Mouse (Mus musculus) lung, embryonic 16.5 days (tissue): ENCODE data around the gene Gin1. TPM values are rescaled to one million over a fixed set of nuclear protein-coding genes. Genes with fewer than 3 reads are reported as not detected.

Experiments
- ATAC-seq: fragments of 200-750 bp; cut with Nextera tagmentation; 2 replicates; pipeline ENCODE4 v1.8.0; 2017; ENCODE audit warnings: low read depth, mild to moderate bottlenecking, moderate library complexity
- H3K27ac ChIP-seq: fragments of 300-500 bp; sonication (generic); 2 replicates; pipeline ENCODE4 v1.5.1; 2014; ENCODE audit warnings: mild to moderate bottlenecking, control low read depth, low read length
- H3K27me3 ChIP-seq: fragments of 300-500 bp; sonication (generic); 2 replicates; pipeline ENCODE4 v1.6.1; 2014; ENCODE audit warnings: low read depth, low read length, mixed read lengths; ENCODE audit not compliant: control insufficient read depth, insufficient read depth
- H3K36me3 ChIP-seq: fragments of 300-500 bp; sonication (generic); 2 replicates; pipeline ENCODE4 v1.6.1; 2014; ENCODE audit warnings: low read length; ENCODE audit not compliant: control insufficient read depth, insufficient read depth
- H3K4me1 ChIP-seq: fragments of 300-500 bp; sonication (generic); replicated peaks from 2 replicates; pipeline ENCODE4 v1.6.1; 2014; ENCODE audit warnings: low read length, mixed read lengths; ENCODE audit not compliant: control insufficient read depth, insufficient read depth
- H3K4me2 ChIP-seq: fragments of 300-500 bp; sonication (generic); 2 replicates; pipeline ENCODE4 v1.6.1; 2014; ENCODE audit warnings: low read depth, low read length, control low read depth
- H3K4me3 ChIP-seq: fragments of 300-500 bp; sonication (generic); 2 replicates; pipeline ENCODE4 v1.5.1; 2014; ENCODE audit warnings: mild to moderate bottlenecking, low read length, control low read depth
- H3K9ac ChIP-seq: fragments of 300-500 bp; sonication (generic); 2 replicates; pipeline ENCODE4 v1.6.1; 2014; ENCODE audit warnings: low read length, control low read depth
- H3K9me3 ChIP-seq: fragments of 300-500 bp; sonication (generic); 2 replicates; pipeline ENCODE4 v1.6.1; 2016; ENCODE audit warnings: low read length; ENCODE audit not compliant: control insufficient read depth
- WGBS: fragments of 180-500 bp; shearing (Covaris S2); extraction: QIAGEN DNeasy Blood & Tissue Kit; methylation state at CpG from one replicate; pipeline ENCODE4 v1.1.7; 2014; 5-methylcytosine and 5-hydroxymethylcytosine counted together
- polyA plus RNA-seq: library from polyadenylated mRNA; unstranded; fragments of >200 nt; fragmentation: Nextera tagmentation; extraction: Ambion mirVana; gene quantifications from 2 replicates; pipeline ENCODE4 v1.2.1, GENCODE M21; 2015

The Gin1 gene
- polyA plus RNA-seq, 1 experiment from 2014 or later = 20.2 TPM

DNA sequence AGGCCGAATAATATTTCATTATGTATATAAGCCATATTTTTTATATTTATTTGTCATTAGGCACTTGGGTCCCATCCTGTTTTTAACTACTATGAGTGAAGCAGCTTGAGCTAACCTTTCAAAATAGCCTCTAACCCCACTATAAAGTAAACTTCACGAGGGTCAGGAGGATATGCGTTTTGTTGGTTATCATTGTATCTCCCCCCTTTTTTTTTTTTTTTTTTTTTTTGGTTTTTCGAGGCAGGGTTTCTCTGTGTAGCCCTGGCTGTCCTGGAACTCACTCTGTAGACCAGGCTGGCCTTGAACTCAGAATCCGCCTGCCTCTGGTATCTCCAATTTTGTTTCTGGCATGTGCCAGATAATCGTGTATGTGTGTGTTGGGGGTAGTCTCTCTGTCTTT, 3.4 kb downstream of the Gin1 start:
- no peak overlapping the region for H3K4me2 ChIP-seq
- 85% methylated on average over 6 of the region's 6 CpGs for whole genome bisulfite sequencing

GRCm38 (mm10) chr1:97773973-97774372, 4.0 kb downstream of the Gin1 start:
- 92% methylated on average over 2 of the region's 2 CpGs for WGBS

More for the DNA sequence above, 3.4 kb downstream of the Gin1 start:
- no peak overlapping the region for H3K27ac ChIP-seq
- H3K4me3 ChIP-seq = no peak overlapping the region
- ATAC-seq = no peak
- H3K4me1 ChIP-seq = no peaks in the 10 kb centered on the region; the same call in 1 of the 2 replicates
- H3K27me3 ChIP-seq = no peaks in the 10 kb centered on the region
- peaks cover 2% of the 10 kb centered on the region; the same call in 1 of the 2 replicates for H3K36me3 ChIP-seq
- H3K9ac ChIP-seq = no peak overlapping the region
- no peaks in the 10 kb centered on the region for H3K9me3 ChIP-seq

GRCm38 (mm10) chr1:97781674-97782073, 11.7 kb downstream of the Gin1 start:
- ATAC-seq = no peak
- no peaks in the 10 kb centered on the region for H3K4me1 ChIP-seq

More at GRCm38 (mm10) chr1:97773973-97774372, 4.0 kb downstream of the Gin1 start:
- no peaks in the 10 kb centered on the region for H3K27me3 ChIP-seq
- no peak overlapping the region for H3K4me3 ChIP-seq
- no peak overlapping the region for H3K4me2 ChIP-seq
- H3K9me3 ChIP-seq = no peaks in the 10 kb centered on the region
- no peaks in the 10 kb centered on the region; the same call in 1 of the 2 replicates for H3K4me1 ChIP-seq
- ATAC-seq = no peak
- no peak overlapping the region for H3K27ac ChIP-seq
- H3K36me3 ChIP-seq = peaks cover 2% of the 10 kb centered on the region; the same call in 1 of the 2 replicates
- H3K9ac ChIP-seq = no peak overlapping the region

GRCm38 (mm10) chr1:97784928-97785327, 15.0 kb downstream of the Gin1 start:
- Histone ChIP-seq H3K9me3 (no peaks in the 10 kb centered on the region), H3K27ac (no peak overlapping the region), H3K9ac (no peak overlapping the region), H3K27me3 (no peaks in the 10 kb centered on the region), H3K4me2 (no peak overlapping the region), H3K36me3 (no peaks in the 10 kb centered on the region), H3K4me1 (no peaks in the 10 kb centered on the region), H3K4me3 (no peak overlapping the region)
- 69% methylated on average over 7 of the region's 7 CpGs for WGBS
- ATAC-seq = no peak

More at GRCm38 (mm10) chr1:97781674-97782073, 11.7 kb downstream of the Gin1 start:
- 86% methylated on average over 7 of the region's 7 CpGs for WGBS
- Histone ChIP-seq H3K9ac (no peak overlapping the region), H3K4me3 (no peak overlapping the region), H3K9me3 (no peaks in the 10 kb centered on the region), H3K36me3 (no peaks in the 10 kb centered on the region; the same call in 1 of the 2 replicates), H3K27me3 (no peaks in the 10 kb centered on the region), H3K4me2 (no peak overlapping the region), H3K27ac (no peak overlapping the region)

GRCm38 (mm10) chr1:97785685-97786393, 15.9 kb downstream of the Gin1 start:
- WGBS = 87% methylated on average over 11 of the region's 11 CpGs
- no peak overlapping the region for H3K4me3 ChIP-seq
- no peaks in the 10 kb centered on the region for H3K9me3 ChIP-seq
- no peak for ATAC-seq
- no peak overlapping the region for H3K9ac ChIP-seq
- no peaks in the 10 kb centered on the region for H3K36me3 ChIP-seq
- no peaks in the 10 kb centered on the region for H3K27me3 ChIP-seq
- H3K27ac ChIP-seq = no peak overlapping the region
- no peak overlapping the region for H3K4me2 ChIP-seq
- H3K4me1 ChIP-seq = no peaks in the 10 kb centered on the region

- Histone ChIP-seq H3K4me2 (no peak overlapping the region), H3K4me3 (no peak overlapping the region), H3K9ac (no peak overlapping the region), H3K27me3 (no peaks in the 10 kb centered on the region), H3K4me1 (no peaks in the 10 kb centered on the region), H3K9me3 (no peaks in the 10 kb centered on the region), H3K36me3 (no peaks in the 10 kb centered on the region), H3K27ac (no peak overlapping the region)
- no peak for ATAC-seq
- 60% methylated on average over 3 of the region's 3 CpGs for WGBS
Measured at GRCm38 (mm10) chr1:97787674-97788073, 17.7 kb downstream of the Gin1 start.

DNA sequence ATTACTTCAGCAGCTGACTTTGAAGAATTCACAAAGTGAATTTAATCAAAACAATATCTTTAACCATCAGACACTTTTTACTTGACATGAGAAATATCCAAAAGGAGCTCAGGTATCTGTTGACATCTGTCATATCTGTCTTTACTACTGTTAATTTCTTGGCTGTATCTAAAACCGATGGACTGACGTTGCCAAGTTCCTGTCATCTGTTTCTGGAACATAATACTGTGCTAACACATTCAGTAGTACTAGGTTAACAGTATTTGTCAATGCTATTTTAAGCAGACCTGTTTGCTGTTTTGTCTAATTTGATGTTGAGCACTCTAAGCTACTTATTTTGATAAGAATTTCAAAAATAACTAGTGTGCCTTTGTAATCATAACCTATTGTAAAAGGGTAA, 18.5 kb downstream of the Gin1 start:
- Histone ChIP-seq H3K27ac (no peak overlapping the region), H3K27me3 (no peaks in the 10 kb centered on the region), H3K9me3 (no peaks in the 10 kb centered on the region), H3K4me3 (no peak overlapping the region), H3K4me2 (no peak overlapping the region), H3K9ac (no peak overlapping the region), H3K36me3 (no peaks in the 10 kb centered on the region), H3K4me1 (no peaks in the 10 kb centered on the region)
- 82% methylated on average over 2 of the region's 2 CpGs for WGBS
- ATAC-seq = no peak

DNA sequence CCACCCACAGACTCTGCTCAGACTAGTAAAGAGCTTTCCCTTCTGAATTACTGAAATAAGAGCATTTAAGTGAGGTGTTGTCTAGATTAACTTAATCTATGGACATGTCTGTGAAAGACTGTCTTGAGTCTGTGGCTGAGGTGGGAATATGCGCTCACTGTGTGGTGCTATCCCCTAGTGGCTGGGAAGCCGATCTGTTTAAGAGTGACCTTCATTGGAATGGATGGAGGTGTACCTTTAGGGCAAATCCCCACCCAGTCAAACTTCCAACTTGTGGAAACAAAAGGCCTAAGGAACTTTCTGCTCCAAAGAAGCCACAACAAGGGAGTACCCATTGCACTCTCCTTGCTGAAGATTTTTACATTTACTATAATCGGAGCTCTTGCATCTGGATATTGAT, 24.1 kb downstream of the Gin1 start:
- no peaks in the 10 kb centered on the region for H3K4me1 ChIP-seq
- no peak overlapping the region for H3K27ac ChIP-seq
- no peaks in the 10 kb centered on the region for H3K9me3 ChIP-seq
- no peak overlapping the region for H3K4me2 ChIP-seq
- H3K27me3 ChIP-seq = no peaks in the 10 kb centered on the region
- H3K4me3 ChIP-seq = no peak overlapping the region
- ATAC-seq = no peak
- no peak overlapping the region for H3K9ac ChIP-seq
- H3K36me3 ChIP-seq = no peaks in the 10 kb centered on the region
- 90% methylated on average over 3 of the region's 3 CpGs for WGBS

DNA sequence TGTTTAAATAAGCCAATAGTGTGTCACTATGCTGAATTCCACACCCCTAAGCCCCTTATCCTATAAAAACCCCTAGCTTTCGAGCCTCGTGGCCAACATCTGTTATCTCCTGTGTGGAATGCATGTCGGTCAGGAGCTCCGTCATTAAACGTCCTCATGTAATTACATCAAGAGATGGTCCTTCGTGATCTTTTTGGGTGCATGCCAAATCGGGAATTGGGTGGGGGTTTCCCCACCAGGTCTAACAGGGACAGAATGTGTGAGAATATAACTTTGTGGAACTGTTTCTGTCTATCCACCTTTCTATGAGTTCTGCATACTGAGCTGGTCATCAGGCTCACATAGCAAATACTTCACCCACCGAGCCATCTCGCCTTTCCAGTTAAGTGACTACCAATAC, 26.0 kb downstream of the Gin1 start:
- Histone ChIP-seq H3K36me3 (no peaks in the 10 kb centered on the region), H3K4me2 (no peak overlapping the region), H3K27me3 (no peaks in the 10 kb centered on the region), H3K9ac (no peak overlapping the region), H3K27ac (no peak overlapping the region), H3K4me3 (no peak overlapping the region), H3K9me3 (no peaks in the 10 kb centered on the region), H3K4me1 (no peaks in the 10 kb centered on the region)
- WGBS = 48% methylated on average over 9 of the region's 9 CpGs
- no peak for ATAC-seq
